Mouse (Mus musculus) ES-E14 (cell line): ENCODE data around the gene Ppara.

Experiments used
- HCFC1 ChIP-seq: IDR thresholded peaks from 2 replicates; pipeline ENCODE4 v1.6.1; 2012; ENCODE audit warnings: low read length, inconsistent platforms, borderline replicate concordance; ENCODE audit not compliant: insufficient read depth
- MAFK ChIP-seq: IDR thresholded peaks from 2 replicates; pipeline ENCODE4 v1.6.1; 2014; ENCODE audit warnings: mild to moderate bottlenecking, low read depth, low read length, inconsistent platforms; ENCODE audit not compliant: insufficient read depth

DNA sequence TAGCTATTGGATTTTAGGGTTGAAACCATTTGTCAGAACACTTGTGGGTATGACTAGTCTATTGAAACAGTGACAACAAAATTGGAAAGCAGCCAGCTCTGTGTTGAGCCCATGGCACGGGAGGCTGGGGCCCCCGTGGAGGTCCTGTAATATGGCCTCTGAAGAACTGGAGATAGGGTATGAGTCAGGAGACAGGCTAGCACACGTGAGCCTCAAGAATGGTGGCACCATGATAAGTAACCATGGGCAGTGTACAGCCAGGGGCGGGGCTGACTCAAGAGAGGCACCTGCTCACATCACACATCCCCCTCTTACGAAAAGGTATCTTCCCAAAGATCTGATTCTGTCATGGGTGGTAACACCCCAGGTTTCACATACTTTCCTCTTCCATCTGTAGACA is 51.9 kb downstream of the Ppara start:
- TF ChIP-seq HCFC1 (no peak), MAFK (no peak)
